Mouse (Mus musculus) ES-E14 (cell line): ENCODE measurements around the gene Notch1. TPM values are rescaled to one million over a fixed set of nuclear protein-coding genes. Genes with fewer than 3 reads are reported as not detected.

Experiments used
- DNase-seq: peaks from one replicate; pipeline ENCODE4 v3.0.0-alpha.2; 2013; ENCODE audit warnings: low read depth, low spot score
- H3K27ac ChIP-seq: 2 replicates; pipeline ENCODE4 v1.5.1; 2012; ENCODE audit warnings: low read depth, mild to moderate bottlenecking, low read length, moderate library complexity, mixed read lengths; ENCODE audit not compliant: poor library complexity, insufficient read depth, severe bottlenecking
- H3K36me3 ChIP-seq: 2 replicates; pipeline ENCODE4 v1.6.1; 2012; ENCODE audit warnings: mild to moderate bottlenecking, low read length, moderate library complexity, mixed read lengths; ENCODE audit not compliant: control insufficient read depth, poor library complexity, insufficient read depth, severe bottlenecking
- H3K4me1 ChIP-seq, 2 experiments: fragments of 150-350 bp in 1 of 2; sonication (generic) in 1 of 2; 2 replicates each; pipeline ENCODE4 v1.6.1; 2012; ENCODE audit warnings: low read length in 2 of 2, mild to moderate bottlenecking in 1 of 2, mixed read lengths in 1 of 2; ENCODE audit not compliant: control insufficient read depth in 2 of 2, insufficient read depth in 2 of 2, poor library complexity in 1 of 2
- H3K4me3 ChIP-seq, 2 experiments: fragments of 150-350 bp in 1 of 2; sonication (generic) in 1 of 2; 2 replicates each; pipeline ENCODE4 v1.5.1; 2012; ENCODE audit warnings: low read length in 2 of 2, low read depth in 1 of 2, mild to moderate bottlenecking in 1 of 2, mixed read lengths in 1 of 2; ENCODE audit not compliant: insufficient read depth in 1 of 2, poor library complexity in 1 of 2, severe bottlenecking in 1 of 2
- H3K9ac ChIP-seq: 2 replicates; pipeline ENCODE4 v1.6.1; 2012; ENCODE audit warnings: low read depth, mild to moderate bottlenecking, low read length, mixed read lengths; ENCODE audit not compliant: poor library complexity, insufficient read depth, severe bottlenecking
- H3K9me3 ChIP-seq: fragments of 150-350 bp; sonication (generic); 2 replicates; pipeline ENCODE4 v1.6.1; 2012; ENCODE audit warnings: low read depth, mild to moderate bottlenecking, low read length; ENCODE audit not compliant: control insufficient read depth, insufficient read depth
- CHD2 ChIP-seq: IDR thresholded peaks from 2 replicates; pipeline ENCODE4 v1.6.1; 2014; ENCODE audit warnings: mild to moderate bottlenecking, low read depth, low read length, inconsistent platforms
- HCFC1 ChIP-seq: IDR thresholded peaks from 2 replicates; pipeline ENCODE4 v1.6.1; 2012; ENCODE audit warnings: low read length, inconsistent platforms, borderline replicate concordance; ENCODE audit not compliant: insufficient read depth
- MAFK ChIP-seq: IDR thresholded peaks from 2 replicates; pipeline ENCODE4 v1.6.1; 2014; ENCODE audit warnings: mild to moderate bottlenecking, low read depth, low read length, inconsistent platforms; ENCODE audit not compliant: insufficient read depth
- ZC3H11A ChIP-seq: IDR thresholded peaks from 2 replicates; pipeline ENCODE4 v1.6.1; 2012; ENCODE audit warnings: low read depth, mild to moderate bottlenecking, inconsistent platforms, low read length, borderline replicate concordance
- ZNF384 ChIP-seq: IDR thresholded peaks from 2 replicates; pipeline ENCODE4 v1.6.1; 2012; ENCODE audit warnings: low read depth, low read length, inconsistent platforms
- in situ Hi-C, 2 experiments: fragments of 600-800 bp; cut with MboI; formaldehyde crosslinking; loops; one replicate each; pipeline ENCODE4 v1.15.1; 2025; ENCODE audit warnings: low sequenced_read_pairs in 2 of 2, inconsistent platforms in 1 of 2; ENCODE audit not compliant: unreplicated experiment in 2 of 2
- total RNA-seq: library from RNA; depleted of rRNA; stranded (reverse); fragments of 300-350 nt; gene quantifications from 2 replicates; pipeline ENCODE4 v1.2.3, GENCODE M21; 2012

Notch1 gene
- total RNA-seq, 1 experiment, result 34.9 TPM

GRCm38 (mm10) chr2:26540721-26541120 lies 24.3 kb upstream of the Notch1 start:
- H3K9ac ChIP-seq, result no peak overlapping the region
- no peak for TF ChIP-seq CHD2
- TF ChIP-seq MAFK, result no peak
- TF ChIP-seq ZNF384, result no peak
- no peak for TF ChIP-seq HCFC1
- no peak for TF ChIP-seq ZC3H11A
- no peaks in the 10 kb centered on the region for H3K36me3 ChIP-seq
- no peak for DNase-seq
- in situ Hi-C loops, result no loop called here
- no peaks in the 10 kb centered on the region for H3K9me3 ChIP-seq
- peaks cover 3 to 4% of the 10 kb centered on the region in 2 experiments; a peak in 1 of 4 replicates for H3K4me1 ChIP-seq
- no peak overlapping the region for H3K4me3 ChIP-seq
- no peak overlapping the region for H3K27ac ChIP-seq

GRCm38 (mm10) chr2:26539516-26539915 lies 23.1 kb upstream of the Notch1 start:
- H3K9me3 ChIP-seq, result no peaks in the 10 kb centered on the region
- in situ Hi-C loops, result no loop called here
- DNase-seq, result no peak
- H3K27ac ChIP-seq, result no peak overlapping the region
- H3K4me3 ChIP-seq, result no peak overlapping the region
- H3K9ac ChIP-seq, result no peak overlapping the region
- TF ChIP-seq HCFC1 (no peak), CHD2 (no peak), ZNF384 (no peak), MAFK (no peak), ZC3H11A (no peak)
- H3K36me3 ChIP-seq, result no peaks in the 10 kb centered on the region
- H3K4me1 ChIP-seq, result peaks cover 3 to 4% of the 10 kb centered on the region in 2 experiments; a peak in 1 of 4 replicates

- in situ Hi-C loops, result no loop called here
- H3K4me3 ChIP-seq, result no peak overlapping the region
- H3K9ac ChIP-seq, result no peak overlapping the region
- DNase-seq, result no peak
- H3K36me3 ChIP-seq, result no peaks in the 10 kb centered on the region
- TF ChIP-seq MAFK, result no peak
- TF ChIP-seq ZNF384, result no peak
- no peak for TF ChIP-seq ZC3H11A
- no peak for TF ChIP-seq HCFC1
- TF ChIP-seq CHD2, result no peak
- H3K9me3 ChIP-seq, result no peaks in the 10 kb centered on the region
- H3K4me1 ChIP-seq, result 0 out of 4 replicates have a peak, but pooled peaks cover 0 to 3% of the 10 kb centered on the region in 2 experiments
- no peak overlapping the region for H3K27ac ChIP-seq
Measured at GRCm38 (mm10) chr2:26535517-26536045, 19.1 kb upstream of the Notch1 start.

GRCm38 (mm10) chr2:26534616-26535015 lies 18.2 kb upstream of the Notch1 start:
- H3K4me3 ChIP-seq, result no peak overlapping the region
- no peak overlapping the region for H3K27ac ChIP-seq
- in situ Hi-C loops, result no loop called here
- no peak for TF ChIP-seq CHD2
- no peak for TF ChIP-seq HCFC1
- no peak for TF ChIP-seq ZNF384
- TF ChIP-seq ZC3H11A, result no peak
- no peak for TF ChIP-seq MAFK
- no peak for DNase-seq
- H3K9ac ChIP-seq, result no peak overlapping the region
- no peaks in the 10 kb centered on the region for H3K4me1 ChIP-seq
- H3K36me3 ChIP-seq, result no peaks in the 10 kb centered on the region
- H3K9me3 ChIP-seq, result no peaks in the 10 kb centered on the region
